Mouse (Mus musculus): Measurements from ENCODE around the gene Galnt14. TPM values are rescaled to one million over a fixed set of nuclear protein-coding genes. Genes with fewer than 3 reads are reported as not detected.

Galnt14 gene
- polyA plus RNA-seq, 1 experiment from 2014 or later, result 17.5 TPM

DNA sequence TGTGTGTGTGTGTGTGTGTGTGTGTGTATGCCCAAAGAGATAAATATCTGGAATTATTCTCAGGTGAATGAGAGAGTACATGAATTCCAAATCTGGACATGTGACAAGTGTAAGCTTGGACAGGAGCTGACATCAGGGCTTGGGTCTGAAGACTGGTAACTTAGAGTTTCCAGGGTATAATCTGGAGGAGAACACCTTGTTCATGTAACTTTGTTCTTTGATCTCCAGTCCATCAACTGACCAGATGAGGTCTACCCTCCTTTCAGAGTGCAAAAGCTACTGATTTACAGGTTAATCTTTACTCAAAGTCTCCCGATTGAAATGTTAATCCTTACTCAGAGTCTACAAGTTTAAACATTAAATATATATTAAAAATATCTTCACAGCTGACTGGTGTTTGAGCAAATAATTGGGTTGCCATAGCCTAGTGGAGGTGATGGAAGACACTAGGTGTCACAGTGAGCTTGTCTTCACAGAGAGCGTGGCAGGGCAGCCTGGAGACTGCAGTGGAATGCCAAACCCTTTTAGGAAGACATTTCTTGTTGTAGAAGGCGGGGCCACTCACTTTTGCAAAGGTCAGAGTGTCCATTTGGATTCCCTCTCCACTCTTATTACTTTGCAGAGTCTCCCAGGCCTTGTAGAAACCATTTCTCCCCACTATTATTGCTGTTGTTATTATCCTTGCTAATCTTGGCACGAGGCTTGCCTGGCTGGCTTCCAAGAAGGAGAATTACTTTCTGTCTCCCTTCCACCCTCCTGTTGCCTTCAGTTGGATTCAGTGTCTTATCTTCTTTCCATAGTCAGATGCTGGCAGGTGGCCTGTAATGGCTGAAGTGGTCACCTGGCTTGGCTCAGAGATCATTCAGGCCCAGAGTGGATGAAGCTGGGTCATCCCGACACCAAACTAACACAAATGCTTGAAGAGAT lies 107.4 kb downstream of the Galnt14 start:
- WGBS, result 69% methylated on average over 5 of the region's 5 CpGs
- Histone ChIP-seq H3K27me3 (no peaks in the 10 kb centered on the region), H3K9me3 (no peaks in the 10 kb centered on the region), H3K27ac (replicated peaks) (no peak overlapping the region), H3K9ac (no peak overlapping the region), H3K4me3 (no peak overlapping the region), H3K36me3 (no peaks in the 10 kb centered on the region), H3K4me1 (replicated peaks) (no peaks in the 10 kb centered on the region; the same call in 1 of the 2 replicates), H3K4me2 (no peak overlapping the region)
- ATAC-seq (ENCODE audit: low FRiP score, low read depth), result no peak

DNA sequence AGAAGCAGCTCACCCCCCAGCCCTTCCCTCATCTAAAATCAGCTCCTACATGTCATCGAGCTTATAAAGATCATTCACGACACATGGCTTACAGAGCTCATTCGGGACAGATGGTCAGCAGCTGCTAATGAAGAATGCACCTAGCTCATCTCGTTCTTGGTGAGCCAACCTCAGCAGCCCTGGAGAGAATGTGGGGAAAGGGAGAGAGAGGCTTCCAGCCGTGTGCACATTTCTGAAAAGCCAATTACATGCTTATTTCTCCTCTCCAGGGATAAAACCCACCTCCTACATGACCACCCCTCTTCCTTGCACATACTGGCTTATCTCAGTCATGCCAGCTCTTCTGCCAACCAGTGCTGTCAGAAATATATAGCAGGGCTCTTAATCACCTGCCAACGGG lies 110.3 kb downstream of the Galnt14 start:
- no peak overlapping the region for H3K27ac ChIP-seq (replicated peaks)
- no peak overlapping the region for H3K4me2 ChIP-seq
- H3K36me3 ChIP-seq, result no peaks in the 10 kb centered on the region
- ATAC-seq (ENCODE audit: low FRiP score, low read depth), result peak; percentile 61
- H3K4me1 ChIP-seq (replicated peaks), result peaks cover 7% of the 10 kb centered on the region
- no peak overlapping the region for H3K9ac ChIP-seq
- H3K27me3 ChIP-seq, result no peaks in the 10 kb centered on the region
- H3K9me3 ChIP-seq, result no peaks in the 10 kb centered on the region
- no peak overlapping the region for H3K4me3 ChIP-seq
- WGBS, result 44% methylated on average over 6 of the region's 6 CpGs

DNA sequence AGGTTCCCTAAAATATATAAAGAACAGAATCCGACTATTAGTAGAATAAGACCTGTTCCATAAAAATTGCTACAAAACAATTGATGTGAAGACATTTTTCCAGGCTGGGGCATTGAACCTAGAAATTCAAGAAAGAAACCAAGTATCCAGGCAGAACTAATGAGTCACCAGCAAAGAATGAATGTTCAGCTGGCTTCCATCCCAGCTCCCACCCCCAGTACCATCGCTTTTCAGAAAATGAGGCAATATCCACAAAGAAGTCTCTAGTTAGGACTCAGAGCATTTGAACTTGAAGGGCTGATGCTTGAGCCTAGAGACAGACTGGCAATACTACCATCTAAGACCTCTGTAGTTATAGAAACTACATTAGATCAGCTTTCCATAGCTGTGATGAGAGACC lies 118.2 kb downstream of the Galnt14 start:
- Histone ChIP-seq H3K4me1 (replicated peaks) (peaks cover 3% of the 10 kb centered on the region), H3K9me3 (no peaks in the 10 kb centered on the region), H3K4me2 (no peak overlapping the region), H3K4me3 (no peak overlapping the region), H3K27ac (replicated peaks) (no peak overlapping the region), H3K9ac (no peak overlapping the region), H3K36me3 (no peaks in the 10 kb centered on the region), H3K27me3 (no peaks in the 10 kb centered on the region)
- ATAC-seq (ENCODE audit: low FRiP score, low read depth), result no peak
- 84% methylated on average over 2 of the region's 2 CpGs for WGBS

DNA sequence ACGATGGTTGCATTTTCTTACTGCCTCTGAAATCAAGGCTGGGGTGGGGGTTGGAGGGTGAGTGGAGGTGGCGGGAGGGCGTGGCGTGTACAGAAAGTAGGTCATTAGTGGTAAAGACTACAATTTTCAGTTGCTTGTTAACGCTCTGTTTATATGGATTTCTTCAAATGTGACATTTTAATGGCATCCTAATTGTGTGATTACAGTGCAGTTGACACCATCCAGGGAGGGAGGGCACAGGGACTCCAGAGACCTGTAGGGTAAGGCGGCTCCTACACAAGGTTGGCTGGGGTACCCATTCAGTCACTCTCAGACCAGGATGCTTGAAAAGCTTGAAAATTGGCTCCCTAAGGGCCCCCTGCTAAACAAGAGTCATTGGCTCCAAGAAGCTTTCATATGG lies 122.7 kb downstream of the Galnt14 start:
- H3K9me3 ChIP-seq, result no peaks in the 10 kb centered on the region
- no peak overlapping the region for H3K27ac ChIP-seq (replicated peaks)
- H3K27me3 ChIP-seq, result no peaks in the 10 kb centered on the region
- no peak for ATAC-seq (ENCODE audit: low FRiP score, low read depth)
- 77% methylated on average over 6 of the region's 6 CpGs for WGBS
- no peak overlapping the region for H3K9ac ChIP-seq
- H3K36me3 ChIP-seq, result no peaks in the 10 kb centered on the region
- no peak overlapping the region for H3K4me2 ChIP-seq
- peaks cover 10% of the 10 kb centered on the region for H3K4me1 ChIP-seq (replicated peaks)
- H3K4me3 ChIP-seq, result no peak overlapping the region

DNA sequence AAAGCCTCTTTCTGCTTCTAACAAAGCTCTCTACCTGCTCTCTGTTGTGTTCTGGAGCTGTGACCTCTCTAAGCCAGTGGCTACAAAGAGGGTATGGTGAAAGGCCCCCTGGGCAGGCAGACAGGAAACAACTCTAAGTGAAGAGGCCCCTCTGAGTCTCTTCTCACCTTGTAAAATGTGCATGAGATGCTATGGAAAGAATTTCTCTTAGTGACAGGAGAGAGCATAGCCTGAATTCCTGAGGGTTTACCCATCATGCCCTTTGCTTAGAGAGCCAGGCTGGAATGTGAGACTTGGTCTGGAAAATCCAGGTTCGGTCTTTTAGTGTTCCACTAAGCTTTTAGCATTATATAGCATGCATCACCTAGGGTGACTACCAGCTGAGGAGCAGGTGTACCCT lies 136.1 kb downstream of the Galnt14 start:
- H3K4me2 ChIP-seq, result no peak overlapping the region
- no peak overlapping the region for H3K27ac ChIP-seq (replicated peaks)
- no peak for ATAC-seq (ENCODE audit: low FRiP score, low read depth)
- WGBS, result 80% methylated on average over 1 of the region's 1 CpGs
- no peaks in the 10 kb centered on the region for H3K9me3 ChIP-seq
- no peaks in the 10 kb centered on the region for H3K36me3 ChIP-seq
- no peak overlapping the region for H3K9ac ChIP-seq
- H3K4me1 ChIP-seq (replicated peaks), result no peaks in the 10 kb centered on the region
- no peak overlapping the region for H3K4me3 ChIP-seq
- H3K27me3 ChIP-seq, result no peaks in the 10 kb centered on the region

DNA sequence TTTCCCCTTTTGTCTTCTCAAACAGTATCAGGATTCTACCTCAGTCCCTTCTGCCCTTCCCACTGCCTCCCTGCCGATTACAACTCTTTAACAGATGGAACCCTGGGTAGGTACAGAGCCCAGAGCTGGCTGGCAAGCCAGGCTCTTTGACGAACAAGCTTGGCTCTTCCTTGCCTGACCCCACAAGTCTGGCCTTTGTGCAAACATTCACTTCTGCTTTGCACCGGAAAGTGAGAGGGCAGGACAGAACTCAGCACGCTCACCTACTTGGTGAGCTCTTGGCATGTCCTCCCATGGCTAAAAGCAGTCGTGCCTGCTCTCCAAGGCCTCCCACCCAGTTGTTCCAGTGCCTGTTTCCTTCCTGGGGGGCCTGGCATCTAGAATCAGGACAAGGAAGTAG lies 137.4 kb downstream of the Galnt14 start:
- no peak overlapping the region for H3K4me3 ChIP-seq
- WGBS, result 81% methylated on average over 5 of the region's 5 CpGs
- no peaks in the 10 kb centered on the region for H3K36me3 ChIP-seq
- no peak for ATAC-seq (ENCODE audit: low FRiP score, low read depth)
- H3K27ac ChIP-seq (replicated peaks), result no peak overlapping the region
- H3K4me2 ChIP-seq, result no peak overlapping the region
- no peaks in the 10 kb centered on the region for H3K9me3 ChIP-seq
- H3K4me1 ChIP-seq (replicated peaks), result 0 out of 2 replicates have a peak, but pooled peaks cover 2% of the 10 kb centered on the region
- H3K27me3 ChIP-seq, result no peaks in the 10 kb centered on the region
- H3K9ac ChIP-seq, result no peak overlapping the region

DNA sequence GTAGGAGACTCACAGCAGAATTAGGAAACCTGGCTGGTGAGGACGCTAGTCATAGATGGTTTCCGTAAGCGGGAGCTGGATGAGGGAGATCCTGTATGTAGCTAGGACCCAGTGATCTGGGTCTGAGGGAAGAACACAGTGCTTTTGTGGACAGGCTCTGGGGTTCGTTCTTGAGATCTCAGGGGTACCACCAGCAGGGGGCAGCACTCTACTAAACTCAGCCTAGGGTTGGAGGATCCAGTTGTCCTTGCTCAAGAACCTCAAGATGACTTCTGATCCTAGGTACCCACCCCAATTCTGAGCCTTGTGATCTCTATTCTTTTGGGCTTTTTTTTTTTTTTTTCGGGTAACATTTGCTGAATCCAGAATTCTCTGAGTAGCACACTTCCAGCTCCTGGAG lies 137.8 kb downstream of the Galnt14 start:
- H3K4me3 ChIP-seq, result no peak overlapping the region
- H3K27ac ChIP-seq (replicated peaks), result no peak overlapping the region
- H3K4me2 ChIP-seq, result no peak overlapping the region
- no peaks in the 10 kb centered on the region for H3K36me3 ChIP-seq
- ATAC-seq (ENCODE audit: low FRiP score, low read depth), result no peak
- no peaks in the 10 kb centered on the region for H3K27me3 ChIP-seq
- no peaks in the 10 kb centered on the region for H3K9me3 ChIP-seq
- no peak overlapping the region for H3K9ac ChIP-seq
- 83% methylated on average over 5 of the region's 5 CpGs for WGBS
- 0 out of 2 replicates have a peak, but pooled peaks cover 2% of the 10 kb centered on the region for H3K4me1 ChIP-seq (replicated peaks)

DNA sequence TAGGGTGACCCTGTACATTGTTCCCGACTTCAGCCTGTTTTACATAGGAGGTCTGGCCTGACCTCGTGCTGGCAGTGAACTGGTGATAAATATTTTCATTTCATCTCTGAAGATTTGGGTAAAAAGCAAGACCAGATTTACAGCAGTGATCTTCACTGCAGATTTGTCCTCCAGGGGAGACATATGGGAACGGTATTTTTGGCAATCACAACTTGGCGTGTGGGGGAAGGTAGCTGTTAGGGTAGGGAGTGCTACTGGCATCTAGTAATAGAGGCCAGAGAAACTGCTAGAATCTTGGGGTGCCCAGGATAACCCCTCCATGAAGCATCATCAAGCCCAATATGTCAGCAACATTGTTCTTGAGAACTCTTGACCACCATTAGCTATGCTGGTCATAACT lies 138.3 kb downstream of the Galnt14 start:
- Histone ChIP-seq H3K27ac (replicated peaks) (no peak overlapping the region), H3K4me3 (no peak overlapping the region), H3K4me2 (no peak overlapping the region), H3K36me3 (no peaks in the 10 kb centered on the region), H3K9me3 (no peaks in the 10 kb centered on the region), H3K9ac (no peak overlapping the region), H3K27me3 (no peaks in the 10 kb centered on the region), H3K4me1 (replicated peaks) (0 out of 2 replicates have a peak, but pooled peaks cover 2% of the 10 kb centered on the region)
- no peak for ATAC-seq (ENCODE audit: low FRiP score, low read depth)
- 65% methylated on average over 4 of the region's 4 CpGs for WGBS

DNA sequence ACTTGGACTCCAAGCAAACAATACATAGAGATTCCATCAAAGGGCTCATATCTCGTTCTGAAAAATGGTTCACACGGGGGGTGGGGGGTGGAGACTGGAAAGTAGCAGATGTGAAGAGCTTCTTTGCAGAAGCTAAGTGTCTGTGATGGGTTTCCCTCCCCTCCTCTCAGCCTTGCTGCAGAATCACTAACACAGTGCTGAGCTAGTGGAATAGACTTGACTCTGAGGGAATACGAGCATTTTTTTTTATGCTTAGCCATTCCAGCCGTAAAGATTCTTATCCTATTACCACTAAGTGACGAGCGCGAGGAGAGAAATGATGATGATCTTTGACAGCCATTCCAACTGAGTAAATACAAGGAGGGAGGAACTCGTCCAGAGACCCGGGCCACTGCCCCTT lies 142.0 kb downstream of the Galnt14 start:
- 0 out of 2 replicates have a peak, but pooled peaks have one; percentile 34 for ATAC-seq (ENCODE audit: low FRiP score, low read depth)
- WGBS, result 49% methylated on average over 9 of the region's 9 CpGs

DNA sequence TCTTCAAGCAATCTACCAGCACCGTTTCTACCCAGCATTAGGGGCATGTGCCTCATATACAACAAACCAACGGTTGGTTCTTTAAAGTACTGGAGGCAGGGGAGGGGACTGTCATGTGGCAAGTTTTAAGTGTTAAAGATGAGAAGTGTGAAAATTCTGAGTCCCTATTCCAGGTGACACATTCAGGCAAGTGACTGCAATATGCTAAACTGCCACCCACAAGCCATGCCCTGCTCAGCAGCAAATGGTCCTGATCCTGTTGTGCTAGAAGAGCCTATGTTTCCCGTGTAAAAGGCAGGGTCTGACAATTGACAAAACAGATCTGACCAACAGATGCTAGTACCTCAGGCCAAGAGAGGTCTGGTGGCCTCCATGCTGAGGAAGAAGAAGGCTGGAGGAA lies 149.1 kb downstream of the Galnt14 start:
- Histone ChIP-seq H3K9me3 (no peaks in the 10 kb centered on the region), H3K4me1 (replicated peaks) (no peaks in the 10 kb centered on the region), H3K4me2 (no peak overlapping the region), H3K9ac (no peak overlapping the region), H3K4me3 (no peak overlapping the region), H3K36me3 (no peaks in the 10 kb centered on the region), H3K27ac (replicated peaks) (no peak overlapping the region), H3K27me3 (no peaks in the 10 kb centered on the region)
- no peak for ATAC-seq (ENCODE audit: low FRiP score, low read depth)
- WGBS, result 73% methylated on average over 3 of the region's 3 CpGs

More for the DNA sequence above, 142.0 kb downstream of the Galnt14 start:
- H3K9me3 ChIP-seq, result no peaks in the 10 kb centered on the region
- no peak overlapping the region for H3K4me3 ChIP-seq
- no peaks in the 10 kb centered on the region for H3K36me3 ChIP-seq
- no peaks in the 10 kb centered on the region for H3K27me3 ChIP-seq
- no peak overlapping the region; the same call in 1 of the 2 replicates for H3K27ac ChIP-seq (replicated peaks)
- H3K4me1 ChIP-seq (replicated peaks), result 0 out of 2 replicates have a peak, but pooled peaks cover 2% of the 10 kb centered on the region
- no peak overlapping the region for H3K9ac ChIP-seq
- no peak overlapping the region for H3K4me2 ChIP-seq

DNA sequence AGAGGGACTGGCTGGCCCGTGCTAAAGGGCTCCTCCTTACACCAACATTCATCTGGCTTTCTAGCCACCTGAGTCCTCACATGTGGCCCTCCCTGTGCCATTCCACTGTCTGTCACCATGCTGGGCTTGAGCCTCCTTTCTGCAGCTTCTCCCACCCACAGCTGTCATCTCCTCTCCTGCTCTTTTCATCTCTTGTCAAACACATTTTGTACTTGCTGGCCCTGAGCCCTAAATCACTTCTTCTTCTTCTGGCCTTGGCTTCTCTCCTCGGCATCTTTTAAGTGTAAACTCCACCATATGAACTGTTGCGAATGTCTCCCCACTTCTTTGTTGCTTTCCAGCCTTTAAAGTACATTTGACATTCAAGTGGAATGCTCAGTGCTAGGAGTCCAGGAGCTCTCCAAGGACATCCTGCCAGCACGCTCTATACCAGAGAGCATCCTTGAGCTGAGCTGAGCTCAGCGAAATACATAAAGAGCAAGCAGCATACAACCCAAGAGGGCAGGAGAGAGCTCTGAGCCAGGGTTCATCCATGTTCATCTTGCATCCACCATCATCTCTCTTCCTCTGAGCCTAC lies 150.0 kb downstream of the Galnt14 start:
- H3K27me3 ChIP-seq, result no peaks in the 10 kb centered on the region
- no peaks in the 10 kb centered on the region for H3K9me3 ChIP-seq
- no peak overlapping the region for H3K4me2 ChIP-seq
- no peak for ATAC-seq (ENCODE audit: low FRiP score, low read depth)
- H3K4me1 ChIP-seq (replicated peaks), result no peaks in the 10 kb centered on the region
- H3K27ac ChIP-seq (replicated peaks), result no peak overlapping the region
- H3K4me3 ChIP-seq, result no peak overlapping the region
- 84% methylated on average over 5 of the region's 5 CpGs for WGBS
- H3K36me3 ChIP-seq, result no peaks in the 10 kb centered on the region
- H3K9ac ChIP-seq, result no peak overlapping the region

DNA sequence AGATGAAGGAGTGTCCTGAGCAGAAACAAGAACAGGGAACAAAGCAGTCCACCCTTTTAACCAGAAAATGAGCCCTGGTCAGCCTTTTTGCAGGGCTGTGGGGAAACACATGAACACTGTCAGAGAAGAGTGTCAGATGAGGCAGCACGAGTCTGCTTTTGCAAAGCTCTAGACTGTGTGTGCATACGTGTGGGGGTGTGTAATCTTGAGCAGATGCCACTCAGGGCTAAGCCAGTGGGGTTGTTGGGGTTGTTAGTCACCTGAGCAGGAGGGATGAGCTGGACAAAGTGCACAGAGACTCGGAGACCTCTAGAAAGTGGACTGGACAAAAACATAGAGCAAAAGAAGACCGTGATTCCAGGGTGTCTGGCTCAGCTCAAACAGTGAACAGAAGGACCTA lies 150.8 kb downstream of the Galnt14 start:
- H3K27me3 ChIP-seq, result no peaks in the 10 kb centered on the region
- 85% methylated on average over 4 of the region's 4 CpGs for WGBS
- no peaks in the 10 kb centered on the region for H3K9me3 ChIP-seq
- H3K4me1 ChIP-seq (replicated peaks), result no peaks in the 10 kb centered on the region
- H3K9ac ChIP-seq, result no peak overlapping the region
- H3K4me2 ChIP-seq, result no peak overlapping the region
- H3K36me3 ChIP-seq, result no peaks in the 10 kb centered on the region
- no peak overlapping the region for H3K4me3 ChIP-seq
- no peak overlapping the region for H3K27ac ChIP-seq (replicated peaks)
- no peak for ATAC-seq (ENCODE audit: low FRiP score, low read depth)
